Mouse (Mus musculus): ENCODE data around the gene Cdkal1. TPM values are rescaled to one million over a fixed set of nuclear protein-coding genes. Genes with fewer than 3 reads are reported as not detected.

Cdkal1 gene
- polyA plus RNA-seq, 1 experiment = 10.3 TPM

GRCm38 (mm10) chr13:29854876-29855275, 598 bp downstream of the Cdkal1 start:
- under 1% methylated on average over 5 of the region's 5 CpGs for WGBS
- TF ChIP-seq POLR2A (IDR thresholded peaks at IDR 0.05; ENCODE audit: borderline replicate concordance, insufficient read depth, low read length) (no peak), CTCF (IDR thresholded peaks at IDR 0.05; ENCODE audit: borderline replicate concordance, insufficient read depth, low read depth, low read length) (no peak)

GRCm38 (mm10) chr13:29838409-29839047, 16.9 kb downstream of the Cdkal1 start:
- DNase-seq = peak in 1 of 2 experiments; percentile 46
- Histone ChIP-seq H3K27me3 (ENCODE audit: control insufficient read depth, insufficient read depth, low read length) (no peaks in the 10 kb centered on the region), H3K4me3 (replicated peaks; ENCODE audit: insufficient read depth, low read depth, low read length) (no peak overlapping the region), H3K27ac (ENCODE audit: insufficient read depth, low read length) (no peak overlapping the region), H3K4me1 (ENCODE audit: control insufficient read depth, insufficient read depth, low read length) (no peaks in the 10 kb centered on the region)
- TF ChIP-seq POLR2A (IDR thresholded peaks at IDR 0.05; ENCODE audit: borderline replicate concordance, insufficient read depth, low read length) (no peak), CTCF (IDR thresholded peaks at IDR 0.05; ENCODE audit: borderline replicate concordance, insufficient read depth, low read depth, low read length) (peak; percentile 24; the same call in 1 of the 2 replicates)
- WGBS = 40% methylated on average over 5 of the region's 5 CpGs

More at GRCm38 (mm10) chr13:29854876-29855275, 598 bp downstream of the Cdkal1 start:
- H3K27ac ChIP-seq (ENCODE audit: insufficient read depth, low read length) = peak overlapping the region; percentile 84; the same call in 1 of the 2 replicates
- DNase-seq = no peak
- H3K4me3 ChIP-seq (replicated peaks; ENCODE audit: insufficient read depth, low read depth, low read length) = peak overlapping the region; percentile 99
- no peaks in the 10 kb centered on the region for H3K27me3 ChIP-seq (ENCODE audit: control insufficient read depth, insufficient read depth, low read length)
- H3K4me1 ChIP-seq (ENCODE audit: control insufficient read depth, insufficient read depth, low read length) = no peaks in the 10 kb centered on the region

GRCm38 (mm10) chr13:29835170-29835569, 20.3 kb downstream of the Cdkal1 start:
- WGBS = 18% methylated on average over 4 of the region's 4 CpGs
- peak; percentile 42 to 48 for DNase-seq
- H3K27me3 ChIP-seq (ENCODE audit: control insufficient read depth, insufficient read depth, low read length) = no peaks in the 10 kb centered on the region
- H3K4me3 ChIP-seq (replicated peaks; ENCODE audit: insufficient read depth, low read depth, low read length) = no peak overlapping the region
- no peak overlapping the region for H3K27ac ChIP-seq (ENCODE audit: insufficient read depth, low read length)
- no peaks in the 10 kb centered on the region for H3K4me1 ChIP-seq (ENCODE audit: control insufficient read depth, insufficient read depth, low read length)
- TF ChIP-seq CTCF (IDR thresholded peaks at IDR 0.05; ENCODE audit: borderline replicate concordance, insufficient read depth, low read depth, low read length) (peak; percentile 64; the same call in 1 of the 2 replicates), POLR2A (IDR thresholded peaks at IDR 0.05; ENCODE audit: borderline replicate concordance, insufficient read depth, low read length) (no peak)

- Histone ChIP-seq H3K4me1 (ENCODE audit: control insufficient read depth, insufficient read depth, low read length) (no peaks in the 10 kb centered on the region), H3K4me3 (replicated peaks; ENCODE audit: insufficient read depth, low read depth, low read length) (no peak overlapping the region), H3K27me3 (ENCODE audit: control insufficient read depth, insufficient read depth, low read length) (no peaks in the 10 kb centered on the region), H3K27ac (ENCODE audit: insufficient read depth, low read length) (no peak overlapping the region)
- DNase-seq = no peak
- 69% methylated on average over 8 of the region's 8 CpGs for WGBS
- TF ChIP-seq POLR2A (IDR thresholded peaks at IDR 0.05; ENCODE audit: borderline replicate concordance, insufficient read depth, low read length) (no peak), CTCF (IDR thresholded peaks at IDR 0.05; ENCODE audit: borderline replicate concordance, insufficient read depth, low read depth, low read length) (no peak)
Measured at GRCm38 (mm10) chr13:29833751-29834150, 21.7 kb downstream of the Cdkal1 start.

GRCm38 (mm10) chr13:29831126-29831525, 24.3 kb downstream of the Cdkal1 start:
- DNase-seq = no peak
- no peaks in the 10 kb centered on the region for H3K4me1 ChIP-seq (ENCODE audit: control insufficient read depth, insufficient read depth, low read length)
- WGBS = 74% methylated on average over 4 of the region's 4 CpGs
- TF ChIP-seq CTCF (IDR thresholded peaks at IDR 0.05; ENCODE audit: borderline replicate concordance, insufficient read depth, low read depth, low read length) (no peak), POLR2A (IDR thresholded peaks at IDR 0.05; ENCODE audit: borderline replicate concordance, insufficient read depth, low read length) (no peak)
- H3K27me3 ChIP-seq (ENCODE audit: control insufficient read depth, insufficient read depth, low read length) = no peaks in the 10 kb centered on the region
- H3K4me3 ChIP-seq (replicated peaks; ENCODE audit: insufficient read depth, low read depth, low read length) = no peak overlapping the region
- H3K27ac ChIP-seq (ENCODE audit: insufficient read depth, low read length) = no peak overlapping the region

- H3K27me3 ChIP-seq (ENCODE audit: control insufficient read depth, insufficient read depth, low read length) = no peaks in the 10 kb centered on the region
- H3K4me3 ChIP-seq (replicated peaks; ENCODE audit: insufficient read depth, low read depth, low read length) = no peak overlapping the region
- peaks cover 3% of the 10 kb centered on the region; the same call in 1 of the 2 replicates for H3K4me1 ChIP-seq (ENCODE audit: control insufficient read depth, insufficient read depth, low read length)
- no peak for DNase-seq
- TF ChIP-seq POLR2A (IDR thresholded peaks at IDR 0.05; ENCODE audit: borderline replicate concordance, insufficient read depth, low read length) (no peak), CTCF (IDR thresholded peaks at IDR 0.05; ENCODE audit: borderline replicate concordance, insufficient read depth, low read depth, low read length) (no peak)
- WGBS = 57% methylated on average over 1 of the region's 1 CpGs
- no peak overlapping the region for H3K27ac ChIP-seq (ENCODE audit: insufficient read depth, low read length)
Measured at GRCm38 (mm10) chr13:29828032-29828431, 27.4 kb downstream of the Cdkal1 start.

GRCm38 (mm10) chr13:29826469-29826868, 29.0 kb downstream of the Cdkal1 start:
- 92% methylated on average over 2 of the region's 2 CpGs for WGBS
- H3K27ac ChIP-seq (ENCODE audit: insufficient read depth, low read length) = no peak overlapping the region

GRCm38 (mm10) chr13:29826041-29826440, 29.4 kb downstream of the Cdkal1 start:
- TF ChIP-seq POLR2A (IDR thresholded peaks at IDR 0.05; ENCODE audit: borderline replicate concordance, insufficient read depth, low read length) (no peak), CTCF (IDR thresholded peaks at IDR 0.05; ENCODE audit: borderline replicate concordance, insufficient read depth, low read depth, low read length) (no peak)
- Histone ChIP-seq H3K4me1 (ENCODE audit: control insufficient read depth, insufficient read depth, low read length) (peaks cover 3% of the 10 kb centered on the region; the same call in 1 of the 2 replicates), H3K4me3 (replicated peaks; ENCODE audit: insufficient read depth, low read depth, low read length) (no peak overlapping the region), H3K27me3 (ENCODE audit: control insufficient read depth, insufficient read depth, low read length) (no peaks in the 10 kb centered on the region), H3K27ac (ENCODE audit: insufficient read depth, low read length) (no peak overlapping the region)
- DNase-seq = no peak

More at GRCm38 (mm10) chr13:29826469-29826868, 29.0 kb downstream of the Cdkal1 start:
- no peaks in the 10 kb centered on the region for H3K27me3 ChIP-seq (ENCODE audit: control insufficient read depth, insufficient read depth, low read length)
- no peak overlapping the region for H3K4me3 ChIP-seq (replicated peaks; ENCODE audit: insufficient read depth, low read depth, low read length)
- no peak for TF ChIP-seq CTCF (IDR thresholded peaks at IDR 0.05; ENCODE audit: borderline replicate concordance, insufficient read depth, low read depth, low read length)
- no peak for TF ChIP-seq POLR2A (IDR thresholded peaks at IDR 0.05; ENCODE audit: borderline replicate concordance, insufficient read depth, low read length)
- no peak for DNase-seq
- H3K4me1 ChIP-seq (ENCODE audit: control insufficient read depth, insufficient read depth, low read length) = peaks cover 3% of the 10 kb centered on the region; the same call in 1 of the 2 replicates
